Mouse (Mus musculus): Measurements from ENCODE around the gene Lbhd2. TPM values are rescaled to one million over a fixed set of nuclear protein-coding genes. Genes with fewer than 3 reads are reported as not detected.

Lbhd2 gene
- total RNA-seq, 2 experiments from 2014 or later: 0.70 TPM; not detected in 1

DNA sequence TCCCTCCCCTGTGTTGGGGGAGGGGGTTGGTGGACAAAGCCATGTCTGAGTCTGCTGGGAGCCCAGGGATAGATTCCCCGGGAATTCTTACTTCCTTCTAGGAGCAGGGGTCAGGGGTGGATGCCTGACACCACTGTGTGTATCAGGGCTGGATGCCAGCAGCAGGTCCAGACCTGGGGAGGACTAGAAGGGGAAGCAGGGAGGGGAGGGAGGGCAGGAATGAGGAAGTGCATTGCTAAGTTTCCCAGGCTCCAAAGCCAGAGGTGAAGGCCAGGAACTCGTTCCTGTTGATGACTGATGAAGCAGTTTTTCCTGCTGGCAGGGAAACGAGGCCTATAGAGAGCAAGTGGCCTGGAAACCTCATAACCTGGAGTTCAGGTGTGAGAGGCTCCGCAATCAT is 25.5 kb downstream of the Lbhd2 start:
- DNase-seq: no peak

DNA sequence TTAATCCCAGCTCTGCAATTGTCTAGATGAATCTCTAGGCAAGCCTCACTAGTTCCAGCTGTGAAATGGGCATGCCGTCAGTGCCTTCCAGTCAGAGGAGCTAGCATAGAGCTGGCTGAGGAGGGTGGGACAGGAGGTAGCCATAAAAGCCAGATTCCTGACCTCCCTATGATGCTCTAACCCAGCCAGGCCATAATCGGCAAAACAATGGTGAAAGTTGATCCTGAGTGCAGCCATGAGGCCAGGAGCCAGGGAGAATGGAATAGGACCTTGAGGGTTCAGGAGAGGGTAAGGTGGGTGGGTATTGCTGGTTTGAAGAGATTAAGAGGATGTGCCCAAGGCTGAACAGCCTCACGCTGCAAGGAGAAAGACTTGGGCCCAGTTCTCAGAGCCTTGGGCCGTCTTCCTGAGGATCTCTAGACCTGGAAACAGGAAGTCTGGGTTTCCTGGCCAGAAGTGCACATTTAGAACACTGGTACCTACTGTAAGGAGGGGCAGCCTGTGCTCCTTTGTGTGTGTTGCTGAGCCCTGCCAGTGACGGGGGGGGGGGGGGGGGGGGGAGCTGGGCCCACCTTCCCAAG is 26.2 kb downstream of the Lbhd2 start:
- DNase-seq: no peak

DNA sequence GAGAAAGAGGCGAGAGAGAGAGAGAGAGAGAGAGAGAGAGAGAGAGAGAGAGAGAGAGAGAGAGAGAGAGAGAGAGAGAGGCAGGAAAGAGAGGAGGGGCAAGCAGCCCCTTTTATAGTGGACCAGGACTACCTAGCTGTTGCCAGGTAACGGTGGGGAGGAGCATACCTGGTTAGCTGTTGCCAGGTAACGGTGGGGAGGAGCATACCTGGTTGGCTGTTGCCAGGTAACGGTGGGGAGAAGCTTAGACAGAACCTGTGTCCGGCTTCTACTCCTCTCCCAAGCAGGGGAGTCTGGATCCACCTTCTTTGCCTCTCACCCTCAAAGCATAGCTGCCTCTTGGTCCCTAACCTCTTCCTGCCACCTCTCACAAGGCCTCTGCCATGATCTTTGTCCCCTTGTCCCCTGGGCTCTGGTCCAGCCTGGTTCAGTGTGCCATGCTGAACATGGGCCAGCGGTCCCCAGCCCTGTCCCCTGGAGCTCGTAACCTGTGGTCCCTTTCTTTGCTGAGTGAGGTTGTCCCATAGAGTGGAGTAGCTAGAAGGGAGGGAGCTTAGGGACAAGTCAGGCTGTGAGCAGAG is 27.6 kb downstream of the Lbhd2 start:
- no peak for DNase-seq

DNA sequence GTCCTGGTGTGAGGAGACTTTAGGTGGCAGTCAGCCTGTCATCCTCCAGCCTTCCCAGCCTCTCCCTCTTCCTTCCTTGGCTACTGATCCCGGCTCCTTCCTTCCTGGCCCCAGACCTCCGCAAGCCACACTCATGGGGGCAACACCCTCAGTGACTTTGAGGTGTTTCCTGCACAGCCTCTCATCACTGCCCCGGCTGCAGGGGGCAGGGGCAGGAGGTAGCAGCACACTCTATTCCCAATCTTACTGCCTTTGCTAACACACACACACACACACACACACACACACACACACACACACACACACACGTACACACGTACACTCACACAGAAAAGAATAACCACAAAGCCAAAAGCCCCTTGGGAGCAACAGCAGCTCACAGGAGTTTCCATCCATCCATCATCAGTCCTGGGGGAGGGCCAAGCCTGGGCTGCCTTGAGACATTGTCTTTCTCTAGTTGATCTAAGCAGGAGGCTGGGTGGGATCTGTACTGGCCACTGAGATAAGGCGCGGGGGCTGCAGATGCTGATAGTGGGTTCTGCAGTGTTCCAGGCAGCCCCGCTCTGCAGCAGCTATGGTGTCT is 28.2 kb downstream of the Lbhd2 start:
- no peak for DNase-seq

DNA sequence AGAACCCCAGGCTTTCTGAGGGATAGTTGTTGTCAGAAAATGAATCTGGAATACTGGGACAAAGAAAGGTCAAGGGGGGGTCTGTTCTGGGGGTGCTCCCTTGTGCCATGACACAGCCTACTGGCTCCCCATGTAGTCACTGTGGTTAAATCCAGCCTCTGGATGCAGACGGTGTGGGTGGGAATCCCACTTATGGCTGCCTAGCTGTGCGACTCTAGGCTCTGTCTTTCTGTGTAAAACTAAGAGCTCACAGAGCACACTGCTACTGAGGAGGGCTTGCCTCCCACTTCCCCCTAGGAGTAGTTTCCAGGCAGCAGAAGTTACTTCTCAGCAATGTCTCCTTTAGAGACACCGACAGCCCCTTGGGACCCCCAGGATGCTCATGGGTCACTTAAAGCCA is 29.6 kb downstream of the Lbhd2 start:
- no peak for DNase-seq

DNA sequence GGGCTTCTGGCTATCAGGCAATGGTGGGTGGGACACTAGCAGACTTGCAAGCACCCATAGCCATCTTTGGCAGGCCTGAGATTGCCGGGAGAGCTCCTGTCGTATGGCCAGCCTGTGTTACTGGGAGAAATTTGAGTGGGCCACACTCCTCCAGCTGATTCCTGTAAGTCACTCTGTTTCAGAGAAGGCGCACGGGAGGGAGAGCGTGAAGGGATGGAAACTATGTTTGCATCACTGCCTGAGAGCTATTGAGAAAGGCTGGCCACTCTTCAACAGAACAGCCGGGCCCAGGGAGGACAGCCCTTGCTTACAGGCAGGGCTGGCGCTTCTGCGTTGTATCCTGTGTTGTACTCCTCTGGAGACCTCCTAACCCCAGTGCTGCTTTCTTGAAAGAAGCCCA is 30.0 kb downstream of the Lbhd2 start:
- no peak for DNase-seq

DNA sequence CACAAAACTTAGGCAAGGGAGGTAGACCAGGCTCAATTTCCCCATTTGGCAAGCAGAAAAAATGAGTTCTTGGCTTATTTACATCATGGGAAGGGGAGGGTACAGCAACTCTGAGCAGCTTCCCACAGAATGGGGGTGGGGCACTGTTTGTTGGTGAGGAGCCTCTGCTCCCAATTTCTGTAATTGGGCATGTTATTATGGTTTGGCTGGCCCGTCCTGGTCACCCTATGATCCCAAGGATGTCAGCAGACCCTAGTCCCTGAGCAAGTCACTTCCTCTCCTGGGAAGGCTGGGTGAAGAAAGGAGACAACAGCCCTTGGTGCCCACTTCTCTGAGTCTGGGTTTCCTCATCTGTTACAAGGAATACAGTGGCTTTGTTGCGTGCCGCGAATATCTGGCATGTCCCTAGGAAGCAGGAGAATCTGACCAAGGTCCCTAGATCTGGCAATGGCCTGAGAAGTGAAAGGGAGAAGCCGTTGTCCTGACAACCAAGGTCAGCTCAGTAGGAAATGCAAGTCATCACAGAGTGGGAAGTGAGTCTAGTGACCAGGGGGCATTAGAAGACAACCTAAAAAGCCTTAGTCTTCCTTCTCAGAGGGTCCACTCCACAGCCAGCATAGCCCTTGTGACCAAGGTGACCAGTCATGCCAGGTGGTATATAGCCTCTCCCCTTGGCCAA is 30.8 kb downstream of the Lbhd2 start:
- no peak for DNase-seq

DNA sequence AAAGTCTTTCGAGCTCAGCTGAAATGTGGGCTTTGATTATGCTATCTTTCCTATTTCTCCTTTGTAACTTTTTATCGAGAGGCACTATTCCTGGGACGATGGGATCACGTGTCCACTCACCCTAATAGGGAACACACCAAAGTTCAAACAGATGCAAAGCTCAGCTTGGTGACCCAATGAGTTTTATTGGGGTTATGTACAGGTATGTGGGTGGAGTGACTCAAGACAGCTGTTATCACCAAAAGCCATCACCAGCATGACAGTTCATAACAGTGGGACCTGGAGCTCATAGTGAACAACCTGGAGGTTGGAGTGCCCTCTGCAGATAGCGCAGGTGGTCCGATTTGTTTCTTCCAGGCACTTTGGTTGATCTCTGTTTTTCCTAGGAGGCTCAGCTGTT is 32.2 kb downstream of the Lbhd2 start:
- no peak for DNase-seq

DNA sequence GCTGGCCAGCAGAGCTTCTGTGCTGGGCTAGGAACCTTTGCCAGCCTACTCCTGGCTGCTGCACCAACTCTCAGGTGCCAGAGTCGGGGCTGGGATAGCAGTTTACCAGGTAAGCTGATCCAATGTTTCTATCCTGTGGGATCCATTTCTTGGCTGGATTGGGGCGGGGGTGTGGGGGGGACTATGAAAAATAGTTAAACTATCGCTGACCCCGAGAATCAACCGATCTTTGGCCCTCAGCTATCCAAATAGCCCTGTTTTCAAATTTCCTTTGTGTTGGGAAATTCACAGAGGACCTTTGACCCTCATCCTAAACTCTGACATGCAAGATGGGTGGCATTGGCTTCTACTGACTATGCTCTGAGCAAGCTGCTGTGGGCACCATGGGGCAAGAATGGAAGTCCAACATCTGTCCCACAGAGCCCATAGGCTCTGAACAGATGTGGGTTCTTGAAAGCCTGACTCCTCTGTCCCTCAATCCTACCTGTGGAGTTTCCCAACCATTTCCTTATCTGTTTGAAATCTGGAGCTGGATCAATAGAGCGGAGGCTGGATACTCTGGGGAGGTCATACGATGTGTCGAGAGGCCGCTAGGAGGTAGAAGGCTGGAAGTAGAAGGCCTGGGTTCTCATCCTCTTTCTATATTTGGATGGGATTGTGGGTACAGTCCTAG is 34.2 kb downstream of the Lbhd2 start:
- no peak for DNase-seq

DNA sequence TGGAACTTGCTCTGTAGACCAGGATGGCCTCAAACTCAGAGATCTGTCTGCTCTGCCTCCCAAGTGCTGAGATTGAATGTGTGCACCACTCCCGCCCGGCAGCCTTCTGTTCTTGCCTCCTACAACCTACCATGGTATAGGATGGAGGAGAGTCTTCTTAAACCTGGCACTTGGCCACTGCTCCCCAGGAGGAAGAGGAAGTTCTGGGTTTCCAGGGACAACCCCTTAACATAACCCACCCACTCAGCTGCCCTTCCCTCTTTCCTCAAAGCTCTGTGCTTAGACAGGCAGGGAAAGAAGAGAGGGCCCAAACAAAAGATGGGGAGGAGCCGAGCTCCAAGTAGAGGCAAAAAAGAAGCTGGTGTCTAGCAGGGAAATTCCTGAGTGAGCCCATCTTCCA is 34.9 kb downstream of the Lbhd2 start:
- no peak for DNase-seq

DNA sequence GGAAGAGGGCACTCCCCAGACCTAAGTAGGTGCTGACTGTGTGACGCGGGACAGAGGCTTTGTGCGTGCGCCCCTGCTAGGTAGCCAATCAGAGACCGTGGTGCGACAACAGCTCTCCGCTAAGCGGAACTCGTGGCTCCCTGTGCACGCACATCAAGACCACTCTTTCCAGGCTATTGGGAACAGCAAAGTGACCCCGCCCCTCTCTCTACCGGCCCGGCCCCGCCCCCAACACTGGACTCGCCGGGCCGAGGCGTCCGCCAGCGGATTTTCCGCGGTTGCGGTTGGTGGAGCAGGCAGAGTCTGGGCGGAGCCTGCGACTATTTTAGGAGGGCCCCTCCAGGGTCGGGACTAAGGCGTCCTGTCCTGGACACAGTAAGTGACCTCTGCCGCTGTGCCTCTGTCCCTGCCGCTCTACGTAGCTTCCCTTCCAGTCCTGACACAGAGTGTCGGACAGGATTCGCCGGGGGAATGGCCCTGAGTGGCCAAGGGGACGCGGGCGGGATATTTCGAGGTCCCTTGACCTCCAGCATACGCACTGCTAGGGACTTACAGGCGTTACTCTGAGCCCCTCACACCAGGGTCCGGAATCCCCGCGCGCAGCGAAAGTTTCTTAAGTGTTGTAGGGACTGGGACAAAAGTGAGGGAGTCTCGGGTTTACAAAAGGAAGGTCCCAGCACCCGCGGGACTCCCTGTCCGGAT is 35.9 kb downstream of the Lbhd2 start, which contains the start of gene Tnfaip2:
Gene Tnfaip2 (plus strand): TSS at position 161 of the 702 bp plus-strand sequence.
- peak; percentile 80 for DNase-seq

DNA sequence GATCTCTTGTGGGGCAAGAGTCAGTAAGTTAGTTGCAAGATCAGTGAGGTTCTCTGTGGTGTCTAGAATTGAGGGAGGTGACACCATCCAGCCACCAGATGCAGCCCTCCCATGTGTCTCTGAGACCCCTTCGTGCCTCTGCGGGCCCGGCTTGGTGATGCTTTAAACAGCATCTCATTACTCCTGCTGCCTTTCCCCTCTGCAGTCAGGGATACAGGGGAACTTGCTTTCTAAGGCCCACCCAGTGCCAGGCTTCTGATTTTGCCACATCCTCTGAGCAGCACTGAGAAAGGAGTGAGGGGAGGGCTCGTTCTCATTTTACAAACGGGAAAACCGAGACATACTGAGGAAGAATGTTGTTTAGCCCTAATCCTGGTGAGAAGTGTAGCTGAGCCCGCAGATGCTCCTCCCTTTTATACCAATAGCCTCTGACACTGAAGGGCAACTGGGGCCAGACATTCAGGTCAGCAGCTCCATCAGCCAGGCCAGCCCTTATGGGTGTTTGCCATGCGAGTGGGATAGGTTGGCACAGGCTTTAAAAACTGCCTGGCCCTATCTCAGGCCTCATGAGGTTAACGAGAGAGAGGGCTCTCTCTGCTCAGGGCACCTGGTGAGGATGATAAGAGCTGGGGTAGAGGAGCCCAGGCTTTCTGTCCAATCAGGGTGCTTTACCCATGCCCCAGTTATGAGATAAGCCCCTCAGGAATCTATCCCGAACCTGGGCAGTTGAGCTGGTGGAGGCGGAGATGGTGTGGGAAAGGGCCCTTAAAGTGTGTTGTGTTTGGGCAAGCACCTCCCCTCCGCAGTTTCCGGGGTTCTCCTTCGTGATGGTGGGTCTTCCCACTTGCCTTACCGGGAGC is 36.6 kb downstream of the Lbhd2 start:
- no peak for DNase-seq

DNA sequence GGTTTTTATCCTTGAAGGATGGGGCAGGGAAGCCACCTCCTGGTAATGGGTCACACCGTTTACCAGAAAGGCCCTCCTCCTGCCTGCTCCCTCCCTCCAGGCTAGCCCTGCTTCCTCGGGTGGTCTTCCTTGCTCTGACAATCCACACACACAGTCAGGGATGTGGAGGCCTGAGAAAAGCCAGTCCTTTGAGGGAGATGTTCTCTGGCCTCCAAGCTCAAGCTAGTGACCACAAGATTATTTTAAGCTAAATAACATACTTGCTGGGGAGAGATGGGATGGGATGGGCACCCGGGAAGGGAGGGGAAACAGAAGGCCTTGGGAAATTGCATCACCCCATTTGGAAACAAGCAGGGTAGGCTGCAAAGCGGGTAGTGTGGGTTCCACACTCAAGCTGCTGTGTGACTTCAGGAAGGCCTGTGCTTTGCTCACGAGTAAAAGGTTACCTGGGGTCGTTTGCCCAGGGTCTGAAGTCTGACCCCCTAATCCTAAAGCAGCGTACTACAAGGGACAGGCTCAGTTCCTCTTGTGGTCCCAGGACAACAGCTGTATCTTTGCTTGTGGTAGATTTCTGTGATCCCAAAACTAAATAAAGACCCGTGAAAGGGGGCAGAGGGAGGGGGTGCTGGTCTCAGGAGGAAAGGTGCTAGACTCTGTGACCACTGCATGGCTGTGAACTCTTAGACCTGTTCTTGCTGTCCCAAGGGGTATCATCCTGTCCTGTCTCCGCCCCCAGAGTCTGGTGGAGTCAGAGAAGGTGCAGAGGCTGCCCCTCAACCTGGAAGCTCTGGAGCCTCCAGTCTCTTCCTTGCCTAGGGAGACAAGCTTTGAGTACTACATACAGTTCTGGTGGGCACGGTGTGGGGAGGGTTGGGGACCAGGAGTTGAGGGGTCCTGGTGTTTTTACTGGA is 37.6 kb downstream of the Lbhd2 start:
- no peak for DNase-seq

DNA sequence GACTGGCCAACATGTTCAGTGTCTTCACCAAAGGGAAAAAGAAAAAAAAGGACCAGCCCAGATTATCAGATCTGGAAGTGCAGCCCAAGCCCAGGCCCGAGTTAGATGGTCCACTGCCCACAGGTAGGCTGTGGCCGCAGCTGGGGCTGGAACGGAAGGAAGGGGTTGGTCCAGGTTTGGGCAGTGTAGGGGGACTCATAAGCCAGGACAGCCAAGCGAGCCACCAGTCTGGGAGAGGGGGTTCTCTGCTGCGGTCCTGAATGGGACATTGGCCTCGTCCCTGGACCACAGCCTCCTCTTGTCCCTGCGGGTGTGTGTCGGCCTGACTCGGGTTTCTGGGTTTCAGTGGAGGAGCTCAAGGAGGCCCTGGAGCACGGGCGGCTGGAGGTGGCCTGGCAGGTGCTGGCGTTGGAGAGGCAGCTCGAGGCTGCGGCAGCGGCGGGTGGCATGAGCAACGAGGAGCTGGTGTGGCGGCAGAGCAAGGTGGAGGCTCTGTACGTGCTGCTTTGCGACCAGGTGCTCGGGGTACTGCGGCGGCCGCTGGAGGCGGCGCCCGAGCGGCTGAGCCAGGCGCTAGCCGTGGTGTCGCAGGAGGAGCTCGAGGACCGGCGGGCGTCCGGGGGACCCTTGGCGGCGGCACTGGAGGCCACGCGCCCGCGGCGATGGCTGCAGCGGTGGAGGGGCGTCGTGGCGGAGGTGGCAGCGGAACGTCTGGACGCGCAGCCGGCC is 38.7 kb downstream of the Lbhd2 start:
- DNase-seq: no peak

DNA sequence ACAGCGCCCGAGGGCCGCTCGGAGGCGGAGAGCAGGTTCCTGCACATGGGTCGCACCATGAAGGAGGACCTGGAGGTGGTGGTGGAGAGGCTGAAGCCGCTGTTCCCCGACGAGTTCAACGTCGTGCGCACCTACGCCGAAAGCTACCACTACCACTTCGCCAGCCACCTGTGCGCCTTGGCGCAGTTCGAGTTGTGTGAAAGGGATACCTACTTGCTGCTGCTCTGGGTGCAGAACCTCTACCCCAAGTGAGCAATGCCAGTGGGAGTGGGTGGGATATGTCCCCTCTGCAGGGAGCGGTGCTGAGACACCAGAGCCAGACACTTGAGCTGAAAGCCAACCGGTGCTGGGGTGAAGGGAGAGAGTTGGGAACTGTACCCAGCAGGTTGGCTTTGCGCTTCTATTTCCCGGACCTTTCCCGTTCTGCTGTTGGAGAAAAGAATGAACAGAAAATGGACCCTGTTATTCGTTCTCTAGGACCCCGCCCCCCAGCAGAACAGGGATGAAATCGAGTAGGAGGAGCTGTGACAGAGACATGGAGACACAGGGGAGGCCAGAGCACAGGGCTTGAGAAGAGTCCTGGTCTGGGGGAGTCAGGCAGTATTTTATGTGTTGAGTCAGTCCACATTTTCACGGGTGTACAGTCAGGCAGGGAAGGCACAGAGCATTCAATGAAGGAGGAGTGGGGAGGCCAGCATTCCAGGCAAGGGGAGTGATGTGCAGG is 39.4 kb downstream of the Lbhd2 start:
- DNase-seq: no peak

DNA sequence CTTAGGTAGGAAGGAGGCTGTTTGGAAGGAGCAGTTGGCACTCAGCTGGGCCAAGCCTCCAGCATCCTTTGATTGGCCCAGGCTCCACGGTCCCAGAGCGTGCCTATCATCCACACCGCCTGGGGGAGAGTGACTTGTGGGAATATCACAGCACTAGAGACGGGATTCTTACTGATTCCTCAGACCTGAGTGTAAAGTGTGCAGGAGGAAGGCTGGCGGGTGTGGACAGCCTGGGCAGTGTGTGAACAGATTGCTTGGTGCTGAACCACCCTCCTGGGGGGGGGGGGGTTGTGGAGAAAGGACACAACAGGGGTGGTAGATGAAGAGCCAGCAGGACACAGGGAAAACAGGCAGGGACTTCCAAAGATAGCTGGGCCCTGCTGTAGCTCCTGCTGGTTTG is 40.1 kb downstream of the Lbhd2 start:
- DNase-seq: no peak

DNA sequence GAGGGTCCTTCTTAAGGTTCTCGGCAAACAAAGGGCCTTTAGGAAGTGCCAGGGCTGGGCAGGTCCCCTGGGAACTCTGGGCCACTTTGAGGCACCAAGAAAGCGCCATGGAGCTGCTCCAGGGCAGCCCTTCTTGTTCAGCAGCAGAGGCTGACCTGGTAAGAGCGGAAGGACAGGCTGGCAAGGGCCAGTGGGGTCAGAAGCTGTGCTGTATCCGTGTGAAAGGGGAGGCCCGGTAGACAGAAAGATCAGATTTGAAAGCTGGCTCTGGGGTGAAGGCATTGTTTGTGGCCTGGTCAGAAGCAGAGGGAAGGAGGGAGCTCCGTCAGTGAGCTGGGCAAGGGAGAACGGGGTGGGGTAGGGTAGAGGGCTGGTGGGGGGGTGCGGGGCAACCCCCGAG is 40.7 kb downstream of the Lbhd2 start:
- no peak for DNase-seq

DNA sequence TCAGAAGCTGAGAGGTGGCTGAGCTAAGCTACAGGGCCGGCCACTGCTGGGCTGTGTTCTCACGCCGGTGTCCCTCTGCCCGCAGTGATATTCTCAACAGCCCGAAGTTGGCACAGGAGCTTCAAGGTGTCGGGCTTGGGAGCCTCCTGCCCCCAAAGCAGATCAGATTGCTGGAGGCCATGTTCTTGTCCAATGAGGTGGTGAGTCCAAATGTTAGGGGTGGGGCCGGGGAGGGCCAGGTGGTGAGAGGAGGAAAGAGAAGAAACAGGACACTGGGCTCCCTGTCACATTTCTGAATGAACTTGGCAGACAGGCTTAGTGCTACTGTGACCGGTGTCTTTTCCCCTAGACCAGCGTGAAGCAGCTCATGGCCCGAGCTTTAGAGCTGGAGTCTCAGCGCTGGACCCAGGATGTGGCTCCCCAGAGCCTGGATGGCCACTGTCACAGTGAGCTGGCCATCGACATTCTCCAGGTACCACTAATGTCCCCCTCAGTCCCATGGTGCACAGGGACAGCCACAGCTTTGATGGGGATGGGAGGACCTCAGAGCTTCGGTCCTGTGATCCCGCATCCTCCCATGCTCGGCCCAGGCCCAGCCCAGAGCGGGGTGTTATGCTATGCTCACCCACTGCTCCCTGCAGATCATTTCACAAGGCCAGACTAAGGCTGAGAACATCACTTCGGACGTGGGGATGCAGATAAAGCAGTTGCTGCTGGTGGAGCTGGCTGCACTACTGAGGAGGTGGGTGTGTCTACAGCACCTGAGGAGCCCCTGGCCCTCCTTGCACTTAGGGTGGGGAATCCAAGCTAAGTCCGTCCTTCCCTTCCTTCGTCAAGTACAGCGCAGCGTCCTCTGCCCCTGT is 41.5 kb downstream of the Lbhd2 start:
- DNase-seq: peak; percentile 9

All from gastrocnemius, postnatal 10 days (tissue).